Mouse (Mus musculus) left cerebral cortex, postnatal 36 days (tissue): Measurements from ENCODE around the gene Rhoa. TPM values are rescaled to one million over a fixed set of nuclear protein-coding genes. Genes with fewer than 3 reads are reported as not detected.

Experiments used
- DNase-seq, 2 experiments: peaks; one replicate each; pipeline ENCODE4 v3.0.0; 2021 to 2022; ENCODE audit warnings: low spot score in 2 of 2, mixed read lengths in 1 of 2
- intact Hi-C: fragments of 180-260 bp; cut with DNase I; formaldehyde crosslinking; loops from one replicate; pipeline ENCODE4 v1.15.1; 2025
- total RNA-seq, 2 experiments: library from RNA; stranded (reverse); gene quantifications; 2 replicates each; pipeline ENCODE4 v1.2.3; 2021

Rhoa gene
- total RNA-seq, 2 experiments from 2014 or later, result 160 to 176 TPM

DNA sequence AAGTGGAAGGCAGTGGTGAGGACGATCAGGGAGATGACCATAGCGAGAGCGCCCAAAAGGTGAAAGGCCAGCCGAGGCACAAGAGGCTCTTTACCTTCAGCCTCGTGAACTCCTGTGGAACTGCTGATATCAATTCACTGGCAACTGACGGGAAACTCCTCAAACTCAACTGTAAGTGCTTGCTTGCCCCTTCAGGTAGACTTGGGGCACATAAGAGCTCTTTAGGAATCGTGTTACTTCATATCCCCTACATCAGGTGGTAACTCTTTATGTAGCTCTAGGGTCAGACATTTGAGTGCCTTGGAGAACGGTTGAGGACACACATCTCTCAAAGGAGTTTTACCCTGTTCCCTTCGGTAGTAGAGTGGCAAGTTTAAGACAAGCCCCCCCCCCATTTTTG, 75.5 kb downstream of the Rhoa start:
- DNase-seq, result no peak
- intact Hi-C loops, result no loop called here

DNA sequence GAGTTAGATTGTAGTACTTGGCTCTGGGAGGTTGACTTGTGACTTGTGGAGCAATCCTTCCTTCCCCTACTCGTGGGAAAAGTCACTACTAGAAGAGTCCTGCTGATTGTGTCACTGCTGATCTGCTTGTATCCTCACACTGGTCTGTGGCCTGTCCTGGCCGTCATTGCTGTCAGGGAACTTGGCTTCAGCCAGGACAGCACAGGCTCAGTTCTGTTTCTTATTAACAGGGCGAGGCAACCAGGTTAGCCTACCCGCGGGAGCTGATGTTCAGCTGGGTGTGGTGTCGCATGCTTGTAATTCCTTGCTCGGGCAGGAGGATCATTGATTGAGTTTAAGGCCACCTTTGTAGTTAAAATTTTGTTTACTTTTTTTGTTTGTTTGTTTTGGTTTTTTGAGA, 79.1 kb downstream of the Rhoa start:
- intact Hi-C loops, result no loop called here
- no peak for DNase-seq

DNA sequence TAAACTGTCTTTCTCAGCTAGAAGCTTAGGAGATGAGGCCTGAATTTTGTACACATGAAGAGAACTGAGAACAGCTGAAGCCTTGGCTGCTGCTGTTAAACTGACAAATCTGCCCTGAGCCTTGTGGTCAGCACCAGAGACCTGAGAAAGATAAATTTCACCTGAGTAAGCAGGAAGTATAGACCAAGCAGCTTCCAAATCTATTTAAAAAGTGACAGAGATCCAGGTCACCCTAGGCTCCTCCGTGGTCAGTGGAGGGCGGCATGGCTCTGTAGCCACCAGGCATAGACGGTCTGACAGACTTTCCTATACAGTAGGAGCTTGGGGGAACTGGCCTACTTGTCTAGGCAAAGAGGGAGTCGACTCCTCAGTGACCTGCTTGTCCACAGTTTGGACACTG, 80.9 kb downstream of the Rhoa start:
- intact Hi-C loops, result no loop called here
- DNase-seq, result no peak

Other genes with a start within 250 kb of the Rhoa start
- gene Mst1, start 225.7 kb upstream of the Rhoa start, total RNA-seq, result not detected
- 100 to 1,000 TPM in 1 of 2 experiments, 10 to 100 TPM in 1; 77.6 to 107 TPM for gene Rnf123, start 222.8 kb upstream of the Rhoa start, total RNA-seq
- gene Apeh, start 211.5 kb upstream of the Rhoa start, total RNA-seq, result 10 to 100 TPM; 23.9 to 39.4 TPM
- 100 to 1,000 TPM; 269 to 307 TPM for gene Bsn, start 115.7 kb upstream of the Rhoa start, total RNA-seq
- 10 to 100 TPM; 90.4 to 93.1 TPM for gene Dag1, start 42.2 kb upstream of the Rhoa start, total RNA-seq
- gene Nicn1, start 15.7 kb upstream of the Rhoa start, total RNA-seq, result 100 to 1,000 TPM; 116 to 131 TPM
- 10 to 100 TPM; 29.5 to 34.0 TPM for gene Amt, start 9.3 kb upstream of the Rhoa start, total RNA-seq
- gene Tcta, start within 50 bp of the Rhoa start, total RNA-seq, result 10 to 100 TPM; 29.2 to 41.4 TPM
- gene Gpx1, start 32.8 kb downstream of the Rhoa start, total RNA-seq, result 100 to 1,000 TPM; 105 to 110 TPM
- 100 to 1,000 TPM in 1 of 2 experiments, 10 to 100 TPM in 1; 99.3 to 122 TPM for gene Usp4, start 41.7 kb downstream of the Rhoa start, total RNA-seq
- gene 1700102P08Rik, start 86.7 kb downstream of the Rhoa start, total RNA-seq, result 1 to 10 TPM; 1.5 to 3.2 TPM
- gene Ccdc36, start 122.4 kb downstream of the Rhoa start, total RNA-seq, result under 1 TPM; 0.14 to 0.15 TPM
- gene BC048562, start 130.4 kb downstream of the Rhoa start, total RNA-seq, result not detected
- gene Ccdc71, start 154.4 kb downstream of the Rhoa start, total RNA-seq, result 10 to 100 TPM; 36.1 to 41.5 TPM
- 10 to 100 TPM; 31.1 to 33.9 TPM for gene Klhdc8b, start 155.5 kb downstream of the Rhoa start, total RNA-seq
- gene Lamb2, start 173.6 kb downstream of the Rhoa start, total RNA-seq, result 10 to 100 TPM; 22.8 to 43.1 TPM
- gene Usp19, start 184.5 kb downstream of the Rhoa start, total RNA-seq, result 100 to 1,000 TPM; 124 to 154 TPM
- gene Qars, start 201.6 kb downstream of the Rhoa start, total RNA-seq, result 10 to 100 TPM; 73.6 to 76.9 TPM
- 100 to 1,000 TPM; 135 to 149 TPM for gene Qrich1, start 210.7 kb downstream of the Rhoa start, total RNA-seq